Mouse (Mus musculus): Measurements from ENCODE around the gene Gm10139. TPM values are rescaled to one million over a fixed set of nuclear protein-coding genes. Genes with fewer than 3 reads are reported as not detected.
"Not testable (repeated sequence)": the region's sequence is repeated elsewhere in the genome, so short reads cannot be mapped to it uniquely, and the experiment has no call there.

Gm10139 gene
- total RNA-seq (2021): not detected
- long read RNA-seq, experiment 1: 0 reads
- long read RNA-seq, experiment 2: 0 reads

DNA sequence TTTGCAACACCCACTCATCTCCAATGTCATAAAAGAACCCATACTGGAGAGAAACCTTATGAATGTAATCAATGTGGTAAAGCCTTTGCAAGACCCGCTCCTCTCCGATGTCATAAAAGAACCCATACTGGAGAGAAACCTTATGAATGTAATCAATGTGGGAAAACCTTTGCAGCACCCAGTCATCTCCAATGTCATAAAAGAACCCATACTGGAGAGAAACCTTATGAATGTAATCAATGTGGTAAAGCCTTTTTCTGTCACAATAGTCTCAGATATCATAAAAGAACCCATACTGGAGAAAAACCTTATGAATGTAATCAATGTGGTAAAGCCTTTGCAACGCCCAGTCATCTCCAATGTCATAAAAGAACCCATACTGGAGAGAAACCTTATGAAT lies at the start of gene Gm10139:
Gene Gm10139 (plus strand): TSS at position 301 of the 400 bp plus-strand sequence.
- not testable (repeated sequence) for DNase-seq (ENCODE audit: low spot score in 2 of 2)

DNA sequence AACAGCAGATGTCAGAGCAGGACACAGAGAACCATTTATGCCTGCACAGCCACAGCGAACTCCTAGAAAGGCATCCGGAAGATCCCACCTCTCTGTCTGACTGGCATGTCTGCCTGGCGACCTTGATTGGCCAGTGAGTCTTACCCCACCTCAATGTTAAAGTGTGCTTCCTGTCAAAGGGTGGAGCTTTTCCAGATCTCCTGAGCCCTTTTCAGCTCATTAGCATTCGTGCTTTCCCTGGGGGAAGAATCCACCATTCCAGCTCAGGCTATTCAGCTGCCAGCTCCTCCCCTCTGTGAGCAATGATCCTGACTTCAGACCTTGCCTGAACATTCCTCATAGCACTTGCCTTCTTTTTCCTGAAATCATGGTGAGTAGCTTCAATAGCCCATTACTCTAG lies 45.2 kb downstream of the Gm10139 start:
- DNase-seq (ENCODE audit: low spot score in 2 of 2): not testable (repeated sequence)

Other genes with a start within 250 kb of the Gm10139 start
- gene Zfp369, start 233.9 kb upstream of the Gm10139 start, total RNA-seq (2021): 10 to 100 TPM; 18.4 to 19.9 TPM

Measured in gastrocnemius, postnatal 4 days (tissue).